Mouse (Mus musculus) forebrain, postnatal 0 days (tissue): ENCODE results near the gene Klk1b1. TPM values are rescaled to one million over a fixed set of nuclear protein-coding genes. Genes with fewer than 3 reads are reported as not detected.
"Not testable (repeated sequence)": the region's sequence is repeated elsewhere in the genome, so short reads cannot be mapped to it uniquely, and the experiment has no call there.

ENCODE experiments used
- ATAC-seq: fragments of 200-750 bp; cut with Nextera tagmentation; 2 replicates; pipeline ENCODE4 v1.8.0; 2017; ENCODE audit warnings: mild to moderate bottlenecking, moderate library complexity
- DNase-seq: peaks from one replicate; pipeline ENCODE4 v3.0.0-alpha.2; 2015
- H3K27ac ChIP-seq: fragments of 300-500 bp; sonication (generic); 2 replicates; pipeline ENCODE4 v1.5.1; 2014; ENCODE audit warnings: low read depth, mild to moderate bottlenecking, antibody characterized with exemption, low read length, moderate library complexity, mixed read lengths
- H3K27me3 ChIP-seq: fragments of 300-500 bp; sonication (generic); 2 replicates; pipeline ENCODE4 v1.6.1; 2014; ENCODE audit warnings: mild to moderate bottlenecking, low read length, mixed read lengths; ENCODE audit not compliant: insufficient read depth
- H3K36me3 ChIP-seq: fragments of 300-500 bp; sonication (generic); 2 replicates; pipeline ENCODE4 v1.6.1; 2014; ENCODE audit warnings: mild to moderate bottlenecking, moderate library complexity; ENCODE audit not compliant: insufficient read depth
- H3K4me1 ChIP-seq: fragments of 300-500 bp; sonication (generic); 2 replicates; pipeline ENCODE4 v1.6.1; 2014; ENCODE audit warnings: antibody characterized with exemption; ENCODE audit not compliant: insufficient read depth
- H3K4me2 ChIP-seq: fragments of 300-500 bp; sonication (generic); 2 replicates; pipeline ENCODE4 v1.6.1; 2014; ENCODE audit warnings: low read depth, mild to moderate bottlenecking, moderate library complexity
- H3K4me3 ChIP-seq: fragments of 300-500 bp; sonication (generic); 2 replicates; pipeline ENCODE4 v1.5.1; 2014; ENCODE audit warnings: low read depth, low read length, mixed read lengths
- H3K9ac ChIP-seq: fragments of 300-500 bp; sonication (generic); 2 replicates; pipeline ENCODE4 v1.6.1; 2014; ENCODE audit warnings: mild to moderate bottlenecking
- H3K9me3 ChIP-seq: fragments of 300-500 bp; sonication (generic); 2 replicates; pipeline ENCODE4 v1.6.1; 2016; ENCODE audit warnings: low read length
- CTCF ChIP-seq: sonication (generic); IDR thresholded peaks from 2 replicates; pipeline ENCODE4 v1.5.1; 2016; ENCODE audit warnings: antibody characterized with exemption, control low read depth, low read depth
- WGBS: fragments of 180-500 bp; shearing (Covaris S2); extraction: QIAGEN DNeasy Blood & Tissue Kit; methylation state at CpG from one replicate; pipeline ENCODE4 v1.1.7; 2014; 5-methylcytosine and 5-hydroxymethylcytosine counted together
- polyA plus RNA-seq: library from polyadenylated mRNA; unstranded; fragments of >200 nt; fragmentation: Nextera tagmentation; extraction: Ambion mirVana; gene quantifications from 2 replicates; pipeline ENCODE4 v1.2.1, GENCODE M21; 2015
- total RNA-seq: library from RNA; depleted of rRNA; stranded (reverse); fragments of >200 nt; gene quantifications from 2 replicates; pipeline ENCODE4 v1.2.3, GENCODE M21; 2014; rRNA removed

Klk1b1 gene
- total and polyA plus RNA-seq, 2 experiments from 2014 or later: not detected

- no peak overlapping the region for H3K4me3 ChIP-seq
- H3K36me3 ChIP-seq: no peaks in the 10 kb centered on the region
- no peaks in the 10 kb centered on the region for H3K27me3 ChIP-seq
- DNase-seq (no peak), ATAC-seq (no peak)
- TF ChIP-seq CTCF: no peak
- H3K27ac ChIP-seq: no peak overlapping the region
- no peaks in the 10 kb centered on the region for H3K9me3 ChIP-seq
- no peaks in the 10 kb centered on the region for H3K4me1 ChIP-seq
- no peak overlapping the region for H3K4me2 ChIP-seq
- no peak overlapping the region for H3K9ac ChIP-seq
These were observed 38.3 kb downstream of the Klk1b1 start for GRCm38 (mm10) chr7:44004847-44005246.

DNA sequence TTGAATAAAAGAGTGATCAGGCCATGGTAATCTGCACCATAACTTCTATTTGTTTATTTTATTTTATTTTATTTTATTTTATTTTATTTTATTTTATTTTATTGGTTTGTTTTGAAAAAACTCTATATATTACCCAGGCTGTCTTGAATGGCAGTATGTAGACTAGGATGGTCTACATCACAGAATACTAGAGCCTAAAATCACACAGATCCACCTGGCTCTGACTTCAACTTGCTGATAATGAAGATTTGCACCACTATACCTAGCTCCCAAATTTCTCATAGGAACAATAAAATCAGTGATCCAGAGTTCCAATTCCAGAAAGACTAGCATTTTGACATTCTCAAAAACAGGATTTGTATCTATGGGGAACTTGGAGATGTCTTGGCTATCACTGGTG, 45.3 kb downstream of the Klk1b1 start, which contains the start of gene Klk1b26:
Gene Klk1b26 (plus strand): TSS at position 301 of the 400 bp plus-strand sequence.
- not testable (repeated sequence) for DNase-seq, ATAC-seq, H3K9ac ChIP-seq

GRCm38 (mm10) chr7:44014666-44015065, 48.1 kb downstream of the Klk1b1 start:
- H3K4me1 ChIP-seq, H3K9me3 ChIP-seq, DNase-seq, H3K4me3 ChIP-seq, H3K27ac ChIP-seq, H3K9ac ChIP-seq, H3K27me3 ChIP-seq, H3K4me2 ChIP-seq, ATAC-seq, H3K36me3 ChIP-seq: not testable (repeated sequence)
- 83% methylated on average over 6 of the region's 6 CpGs for WGBS

More for the DNA sequence above, 45.3 kb downstream of the Klk1b1 start, which contains the start of gene Klk1b26:
- H3K36me3 ChIP-seq, H3K4me1 ChIP-seq, H3K4me2 ChIP-seq, H3K27ac ChIP-seq, H3K4me3 ChIP-seq, H3K9me3 ChIP-seq, H3K27me3 ChIP-seq: not testable (repeated sequence)

GRCm38 (mm10) chr7:44015071-44015470, 48.5 kb downstream of the Klk1b1 start:
- no peak for DNase-seq
- Histone ChIP-seq H3K27me3 (no peaks in the 10 kb centered on the region), H3K4me3 (no peak overlapping the region), H3K9ac (no peak overlapping the region), H3K4me1 (no peaks in the 10 kb centered on the region), H3K9me3 (no peaks in the 10 kb centered on the region), H3K4me2 (no peak overlapping the region), H3K36me3 (no peaks in the 10 kb centered on the region), H3K27ac (no peak overlapping the region)
- no peak for ATAC-seq
- TF ChIP-seq CTCF: no peak
- 83% methylated on average over 5 of the region's 5 CpGs for WGBS

Other genes starting within 250 kb of the Klk1b1 start
- not detected in 2 replicates for gene Klk12, start 197.9 kb upstream of the Klk1b1 start, total RNA-seq
- not detected in 2 replicates for gene Klk12, start 197.9 kb upstream of the Klk1b1 start, polyA plus RNA-seq
- gene Klk11, start 192.1 kb upstream of the Klk1b1 start, total RNA-seq: not detected in 2 replicates
- 0.15 TPM in 1 of 2 replicates, not detected in the other for gene Klk11, start 192.1 kb upstream of the Klk1b1 start, polyA plus RNA-seq
- 0.23 TPM in 1 of 2 replicates, not detected in the other for gene Klk10, start 185.7 kb upstream of the Klk1b1 start, total RNA-seq
- gene Klk10, start 185.7 kb upstream of the Klk1b1 start, polyA plus RNA-seq: 0.18 and 0.30 TPM in 2 replicates
- not detected in 2 replicates for gene Klk9, start 174.9 kb upstream of the Klk1b1 start, total RNA-seq
- gene Klk9, start 174.9 kb upstream of the Klk1b1 start, polyA plus RNA-seq: not detected in 2 replicates
- gene Klk8, start 169.2 kb upstream of the Klk1b1 start, total RNA-seq: 8.4 and 13.4 TPM in 2 replicates
- gene Klk8, start 169.2 kb upstream of the Klk1b1 start, polyA plus RNA-seq: 10.4 TPM in 2 replicates
- not detected in 2 replicates for gene Klk7, start 155.5 kb upstream of the Klk1b1 start, total RNA-seq
- gene Klk7, start 155.5 kb upstream of the Klk1b1 start, polyA plus RNA-seq: 0.08 and 0.18 TPM in 2 replicates
- gene Klk6, start 142.3 kb upstream of the Klk1b1 start, total RNA-seq: not detected in 2 replicates
- not detected in 2 replicates for gene Klk6, start 142.3 kb upstream of the Klk1b1 start, polyA plus RNA-seq
- not detected in 2 replicates for gene Klk5, start 124.8 kb upstream of the Klk1b1 start, total RNA-seq
- gene Klk5, start 124.8 kb upstream of the Klk1b1 start, polyA plus RNA-seq: not detected in 2 replicates
- gene Klk4, start 85.6 kb upstream of the Klk1b1 start, total RNA-seq: 0.71 TPM in 1 of 2 replicates, not detected in the other
- gene Klk4, start 85.6 kb upstream of the Klk1b1 start, polyA plus RNA-seq: 1.1 and 1.3 TPM in 2 replicates
- gene Klk15, start 33.0 kb upstream of the Klk1b1 start, total RNA-seq: not detected in 2 replicates
- gene Klk15, start 33.0 kb upstream of the Klk1b1 start, polyA plus RNA-seq: not detected in 2 replicates
- not detected in 2 replicates for gene Klk1b8, start 16.1 kb upstream of the Klk1b1 start, total RNA-seq
- gene Klk1b8, start 16.1 kb upstream of the Klk1b1 start, polyA plus RNA-seq: not detected in 2 replicates
- gene Klk1b9, start 9.3 kb downstream of the Klk1b1 start, total RNA-seq: not detected in 2 replicates
- not detected in 2 replicates for gene Klk1b9, start 9.3 kb downstream of the Klk1b1 start, polyA plus RNA-seq
- gene Klk1b11, start 29.1 kb downstream of the Klk1b1 start, total RNA-seq: not detected in 2 replicates
- gene Klk1b11, start 29.1 kb downstream of the Klk1b1 start, polyA plus RNA-seq: not detected in 2 replicates
- not detected in 2 replicates for gene Klk1b26, start 45.4 kb downstream of the Klk1b1 start, total RNA-seq
- gene Klk1b26, start 45.4 kb downstream of the Klk1b1 start, polyA plus RNA-seq: not detected in 2 replicates
- not detected in 2 replicates for gene Klk1b27, start 85.5 kb downstream of the Klk1b1 start, total RNA-seq
- not detected in 2 replicates for gene Klk1b27, start 85.5 kb downstream of the Klk1b1 start, polyA plus RNA-seq
- not detected in 2 replicates for gene Klk1b21, start 135.6 kb downstream of the Klk1b1 start, total RNA-seq
- not detected in 2 replicates for gene Klk1b21, start 135.6 kb downstream of the Klk1b1 start, polyA plus RNA-seq
- gene Klk1b22, start 145.9 kb downstream of the Klk1b1 start, total RNA-seq: not detected in 2 replicates
- gene Klk1b22, start 145.9 kb downstream of the Klk1b1 start, polyA plus RNA-seq: not detected in 2 replicates
- gene Klk1b16, start 170.0 kb downstream of the Klk1b1 start, total RNA-seq: not detected in 2 replicates
- not detected in 2 replicates for gene Klk1b16, start 170.0 kb downstream of the Klk1b1 start, polyA plus RNA-seq
- gene Klk1b24, start 221.5 kb downstream of the Klk1b1 start, total RNA-seq: not detected in 2 replicates
- gene Klk1b24, start 221.5 kb downstream of the Klk1b1 start, polyA plus RNA-seq: not detected in 2 replicates
- not detected in 2 replicates for gene Klk1b3, start 231.4 kb downstream of the Klk1b1 start, total RNA-seq
- not detected in 2 replicates for gene Klk1b3, start 231.4 kb downstream of the Klk1b1 start, polyA plus RNA-seq
- gene Klk1b4, start 240.7 kb downstream of the Klk1b1 start, total RNA-seq: not detected in 2 replicates
- gene Klk1b4, start 240.7 kb downstream of the Klk1b1 start, polyA plus RNA-seq: not detected in 2 replicates
- gene Klk1b5, start 249.2 kb downstream of the Klk1b1 start, total RNA-seq: not detected in 2 replicates
- gene Klk1b5, start 249.2 kb downstream of the Klk1b1 start, polyA plus RNA-seq: not detected in 2 replicates